Mouse (Mus musculus) erythroblast, embryonic 14.5 days (primary cell): ENCODE measurements at regions not wholly inside any gene's neighbourhood (a gene's known extent, or its start where the extent isn't known, plus 50 kb on each side); places are given as distances from the start of the nearest gene placed in this dataset.

Experiments used
- H3K27me3 ChIP-seq: 2 replicates; pipeline ENCODE4 v1.6.1; 2012; ENCODE audit warnings: inconsistent platforms; ENCODE audit not compliant: control insufficient read depth
- H3K36me3 ChIP-seq: 2 replicates; pipeline ENCODE4 v1.6.1; 2012; ENCODE audit warnings: mild to moderate bottlenecking, inconsistent platforms; ENCODE audit not compliant: control insufficient read depth
- H3K4me1 ChIP-seq: 2 replicates; pipeline ENCODE4 v1.6.1; 2012; ENCODE audit warnings: inconsistent platforms; ENCODE audit not compliant: control insufficient read depth
- H3K4me3 ChIP-seq: replicated peaks from 2 replicates; pipeline ENCODE3; 2012; ENCODE audit warnings: moderate library complexity, mild to moderate bottlenecking, inconsistent platforms
- H3K9me3 ChIP-seq: 2 replicates; pipeline ENCODE4 v1.6.1; 2012; ENCODE audit warnings: low read length, inconsistent platforms, mixed read lengths; ENCODE audit not compliant: control insufficient read depth
- GATA1 ChIP-seq: IDR thresholded peaks from 2 replicates; pipeline ENCODE4 v1.6.1; 2012; ENCODE audit warnings: low read length, inconsistent platforms, mixed read lengths
- TAL1 ChIP-seq: IDR thresholded peaks from 3 replicates; pipeline ENCODE4 v1.6.1; 2012; ENCODE audit warnings: low read length, inconsistent platforms, mixed read lengths

DNA sequence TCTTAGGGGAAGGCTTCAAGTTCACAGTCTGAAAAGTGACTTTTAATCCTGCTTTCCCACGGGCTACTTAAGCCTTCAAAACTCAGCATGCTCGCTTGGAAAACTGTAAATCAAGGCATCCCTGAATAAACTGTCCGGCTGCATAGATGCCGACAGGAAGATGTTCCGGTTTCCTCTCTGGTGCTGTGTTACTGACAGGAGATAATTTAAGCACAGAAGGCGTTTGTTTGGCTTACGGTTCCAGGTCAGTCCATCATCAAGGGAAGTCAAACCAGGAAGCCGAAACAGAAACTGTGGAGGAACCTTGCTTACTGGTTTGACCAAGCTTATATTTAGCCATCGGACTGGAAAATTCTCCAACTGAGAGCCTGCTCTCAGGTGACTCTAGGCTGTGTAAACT is 52.6 kb upstream of the Prkcq start:
- Histone ChIP-seq H3K4me3 (no peak overlapping the region), H3K36me3 (no peaks in the 10 kb centered on the region), H3K27me3 (no peaks in the 10 kb centered on the region), H3K9me3 (no peaks in the 10 kb centered on the region), H3K4me1 (no peaks in the 10 kb centered on the region)
- TF ChIP-seq TAL1: no peak
- no peak for TF ChIP-seq GATA1
